Mouse (Mus musculus) spleen, adult 2 months (tissue): Measurements from ENCODE around the gene Rbm42. TPM values are rescaled to one million over a fixed set of nuclear protein-coding genes. Genes with fewer than 3 reads are reported as not detected.

Experiments
- DNase-seq, 2 experiments: peaks; one replicate each; pipeline versions ENCODE4 v3.0.0 to v3.0.0-alpha.2; 2012 to 2021; ENCODE audit warnings: low spot score in 2 of 2, low read depth in 1 of 2
- H3K27ac ChIP-seq: fragments of 200-500 bp; 2 replicates; pipeline ENCODE4 v1.5.1; 2012; ENCODE audit warnings: low read length, inconsistent platforms; ENCODE audit not compliant: insufficient read depth
- H3K27me3 ChIP-seq: fragments of 200-500 bp; 2 replicates; pipeline ENCODE4 v1.6.1; 2012; ENCODE audit warnings: mild to moderate bottlenecking, moderate library complexity, low read length, inconsistent platforms; ENCODE audit not compliant: control insufficient read depth, insufficient read depth
- H3K36me3 ChIP-seq: fragments of 200-500 bp; 2 replicates; pipeline ENCODE4 v1.6.1; 2012; ENCODE audit warnings: mild to moderate bottlenecking, low read length, inconsistent platforms; ENCODE audit not compliant: control insufficient read depth, insufficient read depth
- H3K4me1 ChIP-seq: fragments of 200-500 bp; 2 replicates; pipeline ENCODE4 v1.6.1; 2011; ENCODE audit warnings: inconsistent platforms; ENCODE audit not compliant: control insufficient read depth, insufficient read depth, insufficient read length
- H3K4me3 ChIP-seq: fragments of 200-500 bp; 2 replicates; pipeline ENCODE4 v1.5.1; 2011; ENCODE audit warnings: mild to moderate bottlenecking, inconsistent platforms; ENCODE audit not compliant: insufficient read depth, insufficient read length; ENCODE audit errors: extremely low read depth
- CTCF ChIP-seq: fragments of 200-500 bp; IDR thresholded peaks from 2 replicates; pipeline ENCODE4 v1.5.1; 2011; ENCODE audit warnings: mild to moderate bottlenecking, inconsistent platforms; ENCODE audit not compliant: insufficient read depth, insufficient read length, insufficient replicate concordance; ENCODE audit errors: extremely low read depth
- POLR2A ChIP-seq: fragments of 200-500 bp; IDR thresholded peaks from 2 replicates; pipeline ENCODE4 v1.6.1; 2011; ENCODE audit warnings: low read depth, low read length, inconsistent platforms
- WGBS: fragments of 180-500 bp; shearing (Covaris S2); methylation state at CpG from one replicate; pipeline ENCODE4 v1.1.7; 2018; 5-methylcytosine and 5-hydroxymethylcytosine counted together
- polyA plus RNA-seq: library from polyadenylated mRNA; depleted of rRNA; stranded (reverse); fragments of >200 nt; gene quantifications from 2 replicates; pipeline ENCODE4 v1.2.3, GENCODE M21; 2012

The Rbm42 gene
- polyA plus RNA-seq, 1 experiment = 56.5 TPM

GRCm38 (mm10) chr7:30619202-30619601 lies 30.9 kb downstream of the Rbm42 start:
- WGBS = 92% methylated on average over 3 of the region's 3 CpGs
- no peak for DNase-seq
- peak; percentile 32; the same call in 1 of the 2 replicates for TF ChIP-seq CTCF
- no peak for TF ChIP-seq POLR2A
- Histone ChIP-seq H3K27me3 (no peaks in the 10 kb centered on the region), H3K4me3 (no peak overlapping the region), H3K36me3 (peaks cover 25% of the 10 kb centered on the region), H3K27ac (no peak overlapping the region), H3K4me1 (no peaks in the 10 kb centered on the region)

- peaks cover 23% of the 10 kb centered on the region for H3K36me3 ChIP-seq
- no peak for DNase-seq
- H3K4me1 ChIP-seq = no peaks in the 10 kb centered on the region
- no peak overlapping the region for H3K4me3 ChIP-seq
- no peaks in the 10 kb centered on the region for H3K27me3 ChIP-seq
- TF ChIP-seq CTCF (no peak), POLR2A (no peak)
- WGBS = 96% methylated on average over 9 of the region's 9 CpGs
- H3K27ac ChIP-seq = no peak overlapping the region
These were observed 31.5 kb downstream of the Rbm42 start for GRCm38 (mm10) chr7:30618658-30619057.

- Histone ChIP-seq H3K36me3 (peaks cover 7% of the 10 kb centered on the region; the same call in 1 of the 2 replicates), H3K4me1 (no peaks in the 10 kb centered on the region), H3K27ac (no peak overlapping the region), H3K4me3 (no peak overlapping the region), H3K27me3 (no peaks in the 10 kb centered on the region)
- no peak for TF ChIP-seq POLR2A
- no peak for TF ChIP-seq CTCF
- DNase-seq = no peak
- WGBS = 75% methylated on average over 5 of the region's 5 CpGs
These were observed 34.9 kb downstream of the Rbm42 start for GRCm38 (mm10) chr7:30615049-30615760.

- TF ChIP-seq POLR2A = no peak
- TF ChIP-seq CTCF = no peak
- 51% methylated on average over 2 of the region's 2 CpGs for WGBS
- Histone ChIP-seq H3K27me3 (no peaks in the 10 kb centered on the region), H3K27ac (no peak overlapping the region), H3K4me1 (no peaks in the 10 kb centered on the region), H3K36me3 (peaks cover 7% of the 10 kb centered on the region; the same call in 1 of the 2 replicates), H3K4me3 (no peak overlapping the region)
- DNase-seq = no peak
These were observed 35.7 kb downstream of the Rbm42 start for GRCm38 (mm10) chr7:30614454-30614853.

- no peaks in the 10 kb centered on the region for H3K4me1 ChIP-seq
- DNase-seq = peak in 1 of 2 experiments; percentile 32
- TF ChIP-seq CTCF (peak; percentile 61), POLR2A (no peak)
- 18% methylated on average over 14 of the region's 14 CpGs for WGBS
- H3K4me3 ChIP-seq = no peak overlapping the region
- H3K27me3 ChIP-seq = no peaks in the 10 kb centered on the region
- H3K27ac ChIP-seq = no peak overlapping the region
- H3K36me3 ChIP-seq = peaks cover 2% of the 10 kb centered on the region; the same call in 1 of the 2 replicates
These were observed 36.5 kb downstream of the Rbm42 start for GRCm38 (mm10) chr7:30613529-30614112.

GRCm38 (mm10) chr7:30612654-30613402 lies 37.3 kb downstream of the Rbm42 start, which contains the start of gene Upk1a:
Upk1a (minus strand) TSS chr7:30612847.
- Histone ChIP-seq H3K4me3 (no peak within 1 kb of the TSS), H3K27ac (no peak within 1 kb of the TSS), H3K27me3 (no peaks in the 10 kb centered on the region), H3K36me3 (peaks cover 2% of the 10 kb centered on the region; the same call in 1 of the 2 replicates), H3K4me1 (no peaks in the 10 kb centered on the region)
- DNase-seq = no peak
- TF ChIP-seq POLR2A (no peak), CTCF (no peak)
- WGBS = 78% methylated on average over 8 of the region's 8 CpGs
